Mouse (Mus musculus) ovary, adult 18-20 months (tissue): ENCODE measurements around the gene Pik3cd.
"Not testable (repeated sequence)": the region's sequence is repeated elsewhere in the genome, so short reads cannot be mapped to it uniquely, and the experiment has no call there.

ENCODE experiments used
- DNase-seq: peaks from one replicate; pipeline ENCODE4 v3.0.0; 2022; ENCODE audit warnings: low spot score, mixed read lengths

The Pik3cd gene

DNA sequence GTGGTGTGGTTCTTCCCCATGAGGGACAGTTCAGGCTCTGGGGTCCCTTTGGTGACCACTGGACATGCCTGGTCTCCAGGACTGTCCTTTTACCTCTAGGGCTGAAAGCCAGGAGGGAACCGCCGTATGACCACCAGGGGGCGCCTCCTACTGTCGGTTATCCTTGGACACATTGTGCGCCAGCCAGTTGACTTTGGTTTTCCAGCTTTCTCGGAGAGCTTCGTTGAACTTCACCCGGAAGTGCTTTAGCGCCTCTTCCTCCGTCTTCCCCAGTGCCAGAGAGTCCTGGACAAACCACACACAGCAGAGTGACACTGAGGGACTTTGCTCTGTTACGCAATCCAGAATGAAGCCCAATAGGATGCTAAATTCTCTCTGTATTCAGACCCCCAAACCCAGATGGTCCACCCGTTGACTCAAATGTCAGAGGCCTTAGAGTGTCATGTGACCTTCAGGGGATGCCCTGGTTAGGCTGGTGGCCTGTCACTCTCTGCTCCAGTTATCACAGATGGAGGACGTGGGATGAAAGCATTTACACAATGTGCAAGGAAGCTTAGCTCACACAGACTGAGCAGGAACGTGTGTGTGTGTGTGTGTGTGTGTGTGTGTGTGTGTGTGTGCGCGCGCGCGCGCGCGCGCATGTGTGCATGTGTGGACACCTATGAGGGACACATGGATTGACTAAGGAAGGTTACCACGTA lies 51.7 kb downstream of the Pik3cd start:
- peak; percentile 37 for DNase-seq

DNA sequence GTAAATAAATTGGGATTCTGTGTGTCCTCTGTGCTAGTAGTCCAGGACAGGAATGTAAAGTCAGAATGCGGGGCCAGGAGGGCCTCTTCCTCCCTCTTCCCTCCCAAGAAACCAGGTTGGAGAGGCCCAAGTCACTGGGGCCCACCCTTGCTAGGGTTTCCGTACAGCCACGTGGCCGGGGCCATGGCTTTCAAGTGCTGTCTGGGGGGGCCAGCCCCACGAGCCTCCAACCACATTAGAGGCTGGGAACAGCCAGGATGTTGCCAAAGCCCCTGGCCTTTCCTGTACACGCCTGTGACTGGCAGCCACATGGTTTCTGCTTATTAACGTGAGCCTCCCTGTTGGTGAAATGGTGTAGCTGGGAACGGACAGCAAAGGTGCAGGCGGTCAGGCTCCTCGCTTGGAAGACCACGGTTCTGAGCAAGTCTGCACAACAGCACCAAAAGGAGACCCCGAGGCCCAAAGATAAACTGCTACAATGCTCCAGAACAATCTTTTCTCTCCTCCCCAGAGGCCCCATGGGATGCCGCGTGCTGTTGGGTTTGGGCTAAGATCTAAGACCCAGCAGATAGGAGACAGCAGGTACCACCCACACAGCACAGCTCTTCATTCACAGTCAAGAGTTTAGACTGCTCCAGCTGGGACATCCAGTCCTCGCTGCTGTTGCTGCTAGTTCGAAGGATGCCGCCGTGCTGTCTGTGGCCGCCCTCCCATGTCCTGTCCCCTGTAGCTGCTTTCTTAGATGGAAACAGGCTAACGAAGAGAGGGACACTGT lies 54.2 kb downstream of the Pik3cd start:
- DNase-seq, result no peak

DNA sequence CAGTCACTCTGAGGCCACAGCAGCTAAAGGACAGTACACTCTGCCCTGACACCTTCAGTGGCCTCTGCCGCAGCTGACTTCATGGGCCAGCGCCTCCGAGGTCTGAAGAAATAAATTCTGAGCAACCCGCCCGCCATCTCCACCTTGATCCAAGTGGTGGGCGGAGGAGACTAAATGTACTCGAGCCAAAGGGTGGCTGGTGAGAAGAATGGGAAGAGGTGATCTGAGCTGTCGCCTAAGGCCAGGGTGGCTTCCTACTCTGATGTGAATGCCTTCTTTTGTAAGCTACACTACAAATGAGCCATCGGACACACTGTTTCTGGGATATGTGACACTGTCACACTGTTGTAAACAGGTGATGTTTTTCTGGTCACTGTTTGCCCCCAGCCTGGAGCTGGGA lies 56.6 kb downstream of the Pik3cd start:
- DNase-seq, result no peak

DNA sequence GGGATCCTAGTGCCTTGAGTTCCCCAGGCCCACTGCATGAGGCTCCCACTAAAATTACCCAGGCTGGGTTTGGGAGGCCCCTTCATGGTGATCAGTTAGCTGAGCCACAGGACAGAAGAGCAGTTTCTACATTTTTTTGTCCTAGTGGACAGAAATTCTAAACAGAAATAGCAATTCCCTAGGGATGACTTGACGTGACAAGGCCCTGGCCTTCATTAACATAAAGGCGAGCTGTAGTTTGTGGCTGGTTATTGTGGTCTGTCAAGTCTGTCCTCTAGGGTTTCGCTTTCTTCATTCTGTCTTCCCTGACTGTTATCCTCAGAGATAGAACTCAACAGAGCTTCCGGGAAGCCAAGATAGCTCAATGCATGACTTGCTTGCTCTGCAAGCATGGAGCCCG lies 60.4 kb downstream of the Pik3cd start:
- DNase-seq, result no peak

DNA sequence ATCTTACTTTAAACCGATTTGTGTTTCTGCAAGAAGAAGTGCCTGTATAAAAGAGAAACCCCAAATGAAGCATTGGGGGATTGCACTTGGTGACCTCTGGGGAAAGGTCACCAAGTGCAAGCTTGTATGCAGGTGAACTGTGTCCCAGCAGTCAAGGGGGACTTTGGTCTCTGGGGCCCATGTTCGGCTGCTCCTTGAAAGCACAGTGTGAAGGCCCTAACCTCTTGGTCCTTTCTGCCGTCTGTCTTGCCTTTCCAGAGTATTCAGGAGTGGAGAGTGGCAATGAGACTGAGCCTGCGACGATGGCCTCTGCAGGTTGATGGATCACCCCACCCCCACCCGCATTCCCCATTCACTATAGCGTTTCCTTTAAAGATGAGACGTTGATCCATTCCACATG lies 61.0 kb downstream of the Pik3cd start:
- no peak for DNase-seq

DNA sequence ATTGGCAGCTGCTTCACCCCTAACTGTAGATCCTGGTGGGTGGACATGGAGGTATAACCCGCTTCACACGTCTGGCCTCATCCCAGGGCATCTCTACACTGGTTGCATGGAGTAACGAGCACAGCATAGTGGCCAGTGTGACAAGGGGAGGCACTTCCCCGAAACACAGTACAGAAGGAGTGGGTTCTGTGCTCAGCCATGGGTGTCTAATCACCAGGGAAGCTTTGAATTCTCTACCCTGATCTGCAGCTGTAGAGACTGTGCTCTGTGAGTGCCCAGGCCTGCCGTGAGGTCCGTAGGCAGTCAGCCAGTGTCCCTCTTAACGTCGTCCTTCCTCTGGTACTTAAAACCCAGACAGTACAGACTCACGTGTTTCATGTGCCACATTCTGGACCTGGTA lies 61.5 kb downstream of the Pik3cd start:
- DNase-seq, result no peak

DNA sequence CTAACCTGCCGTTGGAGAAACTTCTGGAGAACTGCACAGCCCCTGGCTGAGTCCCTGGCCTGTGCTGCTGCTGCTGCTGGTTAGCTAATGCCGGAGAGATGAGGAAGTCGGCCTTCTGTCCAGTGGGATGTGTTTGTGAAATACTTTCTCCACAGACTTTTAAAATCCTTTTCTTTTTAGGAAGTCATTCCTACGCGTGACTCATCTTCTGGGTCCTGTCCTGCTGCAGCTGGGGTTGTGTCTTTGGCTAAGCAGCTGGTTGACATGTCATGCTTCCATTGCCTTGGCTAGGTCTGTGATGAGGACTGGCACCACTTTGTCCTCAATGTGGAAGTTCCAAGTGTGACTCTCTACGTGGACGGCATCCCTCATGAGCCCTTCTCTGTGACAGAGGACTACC lies 64.4 kb downstream of the Pik3cd start:
- DNase-seq, result no peak

DNA sequence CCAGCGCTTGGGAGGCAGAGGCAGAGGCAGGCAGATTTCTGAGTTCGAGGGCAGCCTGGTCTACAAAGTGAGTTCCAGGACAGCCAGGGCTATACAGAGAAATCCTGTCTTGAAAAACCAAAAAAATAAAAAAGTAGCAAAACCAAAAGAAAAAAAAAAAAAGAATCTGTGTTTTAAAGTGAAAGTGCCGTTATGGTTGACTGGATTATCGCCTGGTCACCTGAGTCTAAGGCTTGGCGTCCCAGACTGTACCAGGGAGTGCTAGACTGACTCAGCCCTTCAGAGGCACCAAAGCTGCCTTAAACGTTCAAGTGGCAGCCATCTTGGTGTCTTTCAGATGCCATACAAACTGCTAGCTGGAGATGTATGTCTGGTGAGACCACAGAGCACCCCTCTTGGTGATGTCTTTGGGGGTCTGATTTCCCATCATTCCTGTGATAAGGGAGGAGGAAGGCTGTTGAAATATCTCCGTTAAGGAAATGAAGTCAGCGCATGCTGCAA lies 66.4 kb downstream of the Pik3cd start:
- no peak for DNase-seq

DNA sequence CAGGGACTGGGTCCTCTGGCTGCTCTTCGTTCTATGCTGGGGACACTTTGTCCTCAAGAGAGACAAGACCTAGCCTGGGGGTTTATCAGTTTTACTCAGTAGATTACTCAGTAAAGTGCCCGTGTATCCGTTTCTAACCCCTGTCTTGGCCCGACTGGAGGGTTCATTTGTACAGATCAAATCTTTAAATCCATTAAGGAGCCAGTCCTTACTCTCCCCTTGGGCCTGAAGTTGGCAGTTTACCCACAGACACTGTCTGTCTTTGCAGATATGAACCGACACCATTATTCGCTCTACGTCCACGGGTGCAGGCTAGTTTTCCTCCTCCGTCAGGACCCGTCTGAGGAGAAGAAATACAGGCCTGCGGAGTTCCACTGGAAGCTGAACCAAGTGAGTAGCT lies 67.4 kb downstream of the Pik3cd start:
- no peak for DNase-seq

DNA sequence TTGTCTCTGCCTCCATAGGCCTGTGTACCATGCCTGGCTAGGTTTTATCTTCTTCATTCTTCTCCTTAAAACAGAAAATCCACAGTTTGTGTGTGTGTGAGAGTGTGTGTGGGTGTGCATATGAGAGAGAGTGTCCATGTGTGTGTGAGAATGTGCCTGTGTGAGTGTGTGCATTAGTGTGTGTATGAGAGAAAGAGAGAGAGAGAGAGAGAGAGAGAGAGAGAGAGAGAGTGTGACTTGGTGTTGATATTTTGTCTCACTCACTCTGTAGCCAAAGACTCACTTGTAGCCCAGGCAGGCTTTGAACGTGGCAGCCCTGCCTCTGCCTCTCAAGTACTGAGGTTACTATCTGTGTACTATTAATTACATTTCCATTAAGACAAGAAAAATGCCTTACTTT lies 68.2 kb downstream of the Pik3cd start:
- no peak for DNase-seq

DNA sequence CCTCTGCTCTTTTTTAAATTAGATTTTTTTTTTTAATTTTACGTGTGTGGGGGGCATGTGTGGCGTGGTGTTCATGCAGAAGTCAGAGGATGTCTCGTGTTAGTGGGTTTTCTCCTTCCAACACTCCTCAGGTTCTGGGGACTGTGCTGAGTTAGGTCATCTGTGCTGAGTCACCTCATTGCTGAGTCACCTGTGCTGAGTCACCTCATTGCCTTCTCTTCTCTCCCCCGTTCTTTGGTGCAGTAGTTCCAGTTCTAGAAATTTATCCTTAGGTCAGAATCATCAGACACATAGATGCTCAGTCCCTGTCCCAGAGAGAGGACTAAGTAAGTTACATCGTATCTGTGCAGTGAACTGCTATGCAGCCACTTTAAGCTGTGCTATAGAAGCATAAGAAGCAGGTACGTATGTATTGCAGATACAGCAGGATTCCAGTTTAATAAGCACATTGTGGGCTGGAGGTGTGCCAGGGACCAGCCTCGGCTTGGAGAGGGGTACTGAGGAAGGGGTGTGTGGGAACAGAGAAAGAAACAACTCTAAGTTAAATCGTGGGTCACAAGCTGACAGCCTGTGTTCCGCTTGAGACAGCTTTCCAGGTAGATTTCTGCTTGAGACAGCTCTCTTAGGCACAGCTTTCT lies 69.6 kb downstream of the Pik3cd start:
- no peak for DNase-seq

DNA sequence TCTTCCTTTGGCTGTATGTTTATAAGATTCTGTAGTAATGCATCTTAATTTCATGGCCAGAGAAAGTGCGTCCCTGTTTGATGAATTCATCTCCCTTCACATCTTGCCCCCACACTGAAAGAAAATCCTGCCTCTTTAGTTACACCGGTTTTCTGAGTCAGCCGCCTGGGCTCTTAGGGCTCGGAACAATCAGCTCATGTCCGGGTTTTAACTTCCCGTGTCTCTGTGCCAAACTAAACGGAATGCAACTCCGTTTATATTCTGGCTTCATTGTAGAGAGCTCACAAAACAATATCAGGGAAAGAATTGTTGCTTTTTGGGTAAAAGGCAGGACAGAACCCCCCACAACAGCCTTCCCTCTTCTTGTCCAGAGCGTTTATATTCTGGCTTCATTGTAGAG lies 73.6 kb downstream of the Pik3cd start:
- DNase-seq, result no peak

DNA sequence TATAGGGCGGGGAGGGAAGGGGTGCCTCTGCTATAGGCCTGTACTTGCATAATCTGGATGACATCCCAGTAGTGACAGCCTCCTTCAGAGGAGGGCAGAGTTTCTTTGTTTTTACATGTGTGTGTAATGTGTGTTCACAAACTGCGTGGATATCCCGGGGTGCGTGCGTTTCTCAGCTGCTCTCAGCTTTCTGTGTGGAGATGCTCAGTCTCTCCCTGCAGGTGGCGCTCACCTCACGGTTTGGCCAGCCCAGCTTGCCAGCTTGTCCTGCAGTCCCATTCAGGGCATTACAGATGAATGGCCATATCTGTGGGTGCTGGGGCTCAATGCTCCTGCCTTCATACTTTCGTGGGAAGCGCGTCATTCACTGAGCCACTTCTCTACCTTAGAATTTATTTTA lies 74.0 kb downstream of the Pik3cd start:
- no peak for DNase-seq

DNA sequence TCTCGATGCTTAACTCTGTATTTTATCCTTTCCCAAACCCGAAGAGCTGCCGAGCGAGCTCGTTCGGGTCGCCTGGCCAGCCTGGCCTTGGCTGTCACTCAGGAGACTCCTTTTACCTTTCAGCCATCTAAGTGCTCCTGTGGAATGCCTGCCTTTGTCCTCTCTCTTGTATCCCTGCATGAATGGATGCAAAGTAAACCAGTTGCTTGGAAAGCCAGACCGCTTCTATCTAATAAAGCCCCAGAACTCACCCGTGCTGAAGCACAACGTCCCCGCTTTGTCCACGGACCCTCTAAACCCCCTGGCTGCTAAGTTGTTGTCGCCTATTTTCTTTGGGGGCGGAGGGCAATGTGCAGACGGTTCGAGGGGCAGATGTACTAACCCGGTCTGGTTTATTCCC lies 75.6 kb downstream of the Pik3cd start:
- DNase-seq, result no peak

DNA sequence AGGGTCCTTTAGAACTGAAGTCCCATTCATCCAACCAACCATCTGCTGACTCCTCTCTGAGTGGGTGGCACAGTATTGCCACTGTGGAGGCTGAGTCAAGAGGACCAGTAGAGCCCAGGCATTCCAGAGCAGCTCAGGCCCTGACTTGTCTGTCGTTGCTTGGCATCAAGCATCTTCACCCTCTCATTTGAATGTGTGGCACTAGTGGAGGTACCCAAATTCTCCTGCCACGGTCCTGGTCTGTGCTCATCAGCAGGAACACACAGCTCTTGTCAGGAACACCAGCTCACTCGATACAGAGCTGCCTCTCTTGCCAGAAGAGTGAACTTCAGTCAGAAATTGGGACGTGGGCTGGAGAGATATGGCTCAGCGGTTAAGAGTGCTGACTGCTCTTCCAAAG lies 78.7 kb downstream of the Pik3cd start:
- no peak for DNase-seq

DNA sequence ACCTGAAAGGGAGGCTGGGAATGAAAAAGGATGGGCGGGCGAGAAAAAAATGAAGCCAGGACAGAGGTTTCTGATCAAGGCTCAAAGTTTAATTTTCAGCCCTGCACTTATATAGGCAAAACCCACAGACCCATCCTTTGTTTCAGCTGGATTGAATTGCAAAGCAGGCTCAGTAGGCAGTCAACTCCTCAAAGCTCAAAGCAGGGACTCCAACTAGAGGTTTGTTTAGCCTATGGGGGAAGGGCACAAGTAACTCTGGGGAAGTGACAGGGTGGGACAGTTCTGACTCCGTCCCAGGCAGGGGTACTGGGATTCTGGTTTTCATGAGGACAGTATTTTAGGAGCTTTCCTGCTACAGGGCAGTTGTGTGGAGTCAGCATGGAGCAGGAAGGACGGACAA lies 81.1 kb downstream of the Pik3cd start:
- DNase-seq, result no peak

DNA sequence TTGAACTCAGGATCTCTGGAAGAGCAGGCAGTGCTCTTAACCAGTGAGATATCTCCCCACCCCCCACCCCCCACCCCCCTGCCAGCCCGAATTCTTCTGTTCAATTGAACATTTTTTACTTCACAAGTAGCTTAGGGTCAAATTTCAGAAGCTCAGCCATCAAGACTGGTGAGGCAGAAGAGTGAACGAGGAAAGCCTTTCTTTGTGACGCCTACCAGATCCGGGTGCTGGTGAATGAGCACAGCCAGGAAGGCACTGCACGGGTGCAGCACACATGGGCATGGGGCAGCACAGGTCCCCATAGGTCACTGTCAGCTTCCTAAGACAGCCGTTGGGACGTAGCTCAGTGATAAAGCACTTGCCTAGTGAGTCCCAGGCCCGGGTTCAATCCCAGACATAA lies 82.4 kb downstream of the Pik3cd start:
- DNase-seq, result no peak

DNA sequence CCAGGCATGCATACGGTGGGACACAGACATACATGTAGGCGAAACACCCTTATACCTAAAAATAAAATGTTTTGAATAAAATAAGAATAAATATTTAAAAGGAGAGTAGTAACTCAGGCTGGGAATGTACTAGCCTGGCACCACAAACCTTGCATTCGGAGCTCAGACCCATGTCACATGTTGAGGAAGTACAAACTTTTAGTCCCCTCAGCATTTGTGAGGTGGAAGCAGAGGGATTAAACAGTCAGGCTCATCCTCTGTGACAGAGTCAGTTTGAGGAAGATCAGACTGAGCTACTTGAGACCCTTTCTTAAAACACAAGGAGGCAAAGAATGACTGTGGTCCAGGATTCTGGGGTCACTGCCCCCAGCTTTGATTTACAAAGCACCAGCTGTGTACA lies 85.4 kb downstream of the Pik3cd start:
- not testable (repeated sequence) for DNase-seq

DNA sequence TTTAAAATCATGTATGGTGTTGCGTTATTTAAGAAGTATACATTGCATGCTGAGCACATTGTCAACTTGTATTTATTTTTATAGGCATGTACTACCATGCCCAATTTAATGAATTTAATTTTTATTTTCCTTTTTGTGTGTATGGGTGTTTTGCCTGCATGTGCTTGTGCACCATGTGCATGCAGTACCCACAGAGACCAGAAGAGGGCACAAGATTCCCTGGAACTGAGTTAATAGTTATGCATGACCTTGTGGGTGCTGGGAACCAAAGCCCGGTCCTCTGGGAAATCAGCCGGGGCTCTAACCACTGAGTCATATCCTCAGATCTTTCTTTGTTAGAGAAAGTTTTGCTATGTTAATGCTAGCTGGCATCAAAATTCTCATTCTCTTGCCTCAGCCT lies 87.5 kb downstream of the Pik3cd start:
- no peak for DNase-seq

DNA sequence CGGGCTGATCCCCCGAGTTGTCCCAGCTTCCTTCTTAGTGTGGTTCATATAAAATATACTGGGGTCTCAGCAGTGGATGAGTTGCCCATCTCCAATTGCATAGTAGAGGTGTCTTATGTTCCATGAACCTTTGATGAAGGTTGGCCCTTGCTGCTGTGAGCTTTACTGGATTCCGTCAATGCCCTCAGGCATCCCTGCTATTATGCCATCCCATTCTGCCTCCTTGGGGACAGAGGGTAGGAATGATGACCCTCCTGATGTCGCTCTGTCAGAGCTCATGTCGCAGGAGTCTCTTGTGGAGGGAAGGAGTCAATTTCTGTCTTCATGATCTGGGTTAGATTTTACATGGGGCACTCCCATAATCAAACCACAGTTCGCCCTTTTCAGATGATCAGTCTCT lies 88.9 kb downstream of the Pik3cd start:
- DNase-seq, result not testable (repeated sequence)

DNA sequence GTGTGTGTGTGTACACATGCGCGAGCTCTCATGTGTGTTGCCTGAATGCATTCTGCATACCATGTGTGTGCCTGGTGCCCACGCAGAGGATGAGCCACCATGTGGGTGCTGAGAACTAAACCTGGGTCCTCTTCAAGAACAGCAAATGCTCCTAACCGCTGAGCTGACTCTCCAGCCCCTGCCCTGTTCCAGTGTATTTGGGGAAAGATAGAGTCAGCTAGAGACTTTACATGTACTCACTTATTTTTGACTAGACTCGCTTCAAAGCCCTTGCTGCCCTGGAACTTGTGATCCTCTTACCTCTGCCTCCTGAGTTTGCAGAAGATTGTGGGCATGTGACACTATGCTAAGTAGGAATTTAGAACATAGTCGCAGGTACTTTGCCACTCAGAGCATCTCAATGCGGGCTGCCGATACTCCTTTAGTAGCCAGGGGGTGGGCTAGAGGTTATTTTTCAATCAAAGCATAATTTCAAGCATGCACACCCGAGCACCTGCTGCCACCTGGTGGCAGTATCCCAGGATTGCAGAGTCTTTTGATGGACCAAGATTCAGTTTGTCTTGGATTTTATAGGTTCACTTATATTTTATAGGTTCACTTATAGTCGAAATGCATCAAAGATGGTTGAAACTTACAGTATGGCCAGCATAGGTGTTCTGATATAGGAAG lies 90.9 kb downstream of the Pik3cd start:
- no peak for DNase-seq

DNA sequence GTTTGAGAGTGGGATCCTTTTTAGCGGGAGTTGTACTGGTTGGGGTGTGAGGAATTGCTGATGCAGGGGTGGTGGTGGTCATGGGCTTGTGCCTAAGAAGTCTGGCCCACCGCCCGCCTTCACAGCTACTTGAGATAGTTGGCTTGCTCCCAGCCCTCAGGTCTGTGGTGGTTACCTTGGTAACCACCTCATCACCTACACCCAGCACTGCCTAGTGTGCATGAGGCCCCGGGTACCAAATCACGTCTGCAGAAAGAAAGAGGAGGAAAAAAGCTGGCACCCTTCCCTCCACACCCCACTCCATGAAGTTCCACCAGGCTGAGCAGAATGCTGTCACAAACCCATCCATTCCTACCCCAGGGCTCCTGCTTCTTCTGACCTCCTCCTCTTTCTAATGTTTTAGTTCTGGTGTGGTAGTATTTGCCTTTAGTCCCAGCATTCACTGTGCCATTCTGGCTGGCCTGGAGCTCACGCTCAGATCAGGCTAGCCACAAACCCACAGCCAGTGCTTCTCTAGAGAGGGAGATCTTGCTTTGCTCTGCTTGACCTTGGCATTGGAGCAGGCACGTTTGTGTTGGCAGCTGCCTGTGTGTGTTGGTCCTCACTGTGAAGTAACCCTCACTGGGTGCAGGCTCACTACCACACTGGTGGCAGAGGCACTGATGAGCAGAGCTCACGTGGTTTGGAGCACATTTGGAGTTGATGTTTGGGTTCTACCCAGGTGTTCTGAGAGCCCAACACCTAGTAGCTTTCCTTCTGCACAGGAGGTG lies 92.9 kb downstream of the Pik3cd start:
- peak; percentile 42 for DNase-seq
